Mouse (Mus musculus): ENCODE data around the gene Slirp. TPM values are rescaled to one million over a fixed set of nuclear protein-coding genes. Genes with fewer than 3 reads are reported as not detected.
"Not testable (repeated sequence)": the region's sequence is repeated elsewhere in the genome, so short reads cannot be mapped to it uniquely, and the experiment has no call there.

Slirp gene
- polyA plus RNA-seq, 1 experiment from 2014 or later = 44.6 TPM

GRCm38 (mm10) chr12:87470263-87471136 lies 26.8 kb downstream of the Slirp start:
- Histone ChIP-seq H3K27ac (peak overlapping the region; percentile 67), H3K36me3 (ENCODE audit: inconsistent target) (peaks cover 25% of the 10 kb centered on the region; the same call in 1 of the 2 replicates), H3K79me2 (ENCODE audit: inconsistent target) (peaks cover 62% of the 10 kb centered on the region), H3K4me3 (ENCODE audit: inconsistent target) (peak overlapping the region; percentile 79)
- 23% methylated on average over 7 of the region's 7 CpGs for WGBS (ENCODE audit: missing documents)

- Histone ChIP-seq H3K36me3 (ENCODE audit: inconsistent target) (peaks cover 23% of the 10 kb centered on the region; the same call in 1 of the 2 replicates), H3K79me2 (ENCODE audit: inconsistent target) (peaks cover 52% of the 10 kb centered on the region), H3K27ac (peak overlapping the region; percentile 67), H3K4me3 (ENCODE audit: inconsistent target) (peak overlapping the region; percentile 79)
- under 1% methylated on average over 17 of the region's 19 CpGs for WGBS (ENCODE audit: missing documents)
Observed at GRCm38 (mm10) chr12:87471421-87471963, 27.8 kb downstream of the Slirp start.

GRCm38 (mm10) chr12:87471964-87472786 lies 28.5 kb downstream of the Slirp start, which contains the start of gene Snw1:
TSS of gene Snw1 (minus strand) at chr12:87472274.
- Histone ChIP-seq H3K79me2 (ENCODE audit: inconsistent target) (peaks cover 45% of the 10 kb centered on the region), H3K4me3 (ENCODE audit: inconsistent target) (peak within 1 kb of the TSS; percentile 79), H3K27ac (peak within 1 kb of the TSS; percentile 67), H3K36me3 (ENCODE audit: inconsistent target) (peaks cover 16% of the 10 kb centered on the region; the same call in 1 of the 2 replicates)
- 5% methylated on average over 40 of the region's 45 CpGs for WGBS (ENCODE audit: missing documents)

- 86% methylated on average over 3 of the region's 3 CpGs for WGBS (ENCODE audit: missing documents)
- H3K27ac ChIP-seq = no peak overlapping the region
- peaks cover 19% of the 10 kb centered on the region for H3K79me2 ChIP-seq (ENCODE audit: inconsistent target)
- H3K4me3 ChIP-seq (ENCODE audit: inconsistent target) = no peak overlapping the region
- H3K36me3 ChIP-seq (ENCODE audit: inconsistent target) = no peaks in the 10 kb centered on the region
Observed at GRCm38 (mm10) chr12:87474756-87475155, 31.1 kb downstream of the Slirp start.

DNA sequence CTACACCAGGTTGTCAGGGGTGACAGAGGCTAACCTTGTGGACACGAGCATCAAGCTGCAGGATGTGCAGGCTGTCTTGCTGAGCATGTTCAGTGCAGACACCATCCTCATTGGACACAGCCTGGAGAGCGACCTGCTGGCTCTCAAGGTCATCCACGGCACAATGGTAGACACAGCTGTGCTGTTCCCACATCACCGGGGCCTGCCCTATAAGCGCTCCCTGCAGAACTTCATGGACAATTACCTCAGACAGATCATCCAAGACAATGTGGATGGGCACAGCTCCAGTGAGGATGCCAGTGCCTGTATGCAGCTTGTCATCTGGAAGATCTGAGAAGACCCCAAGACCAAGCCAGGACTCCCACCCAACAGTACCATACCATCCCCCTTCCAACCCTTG lies 38.8 kb downstream of the Slirp start:
- H3K79me2 ChIP-seq (ENCODE audit: inconsistent target); H3K27ac ChIP-seq; H3K36me3 ChIP-seq (ENCODE audit: inconsistent target); H3K4me3 ChIP-seq (ENCODE audit: inconsistent target): not testable (repeated sequence)
- 93% methylated on average over 4 of the region's 5 CpGs for WGBS (ENCODE audit: missing documents)

- H3K27ac ChIP-seq; H3K36me3 ChIP-seq (ENCODE audit: inconsistent target); H3K79me2 ChIP-seq (ENCODE audit: inconsistent target); H3K4me3 ChIP-seq (ENCODE audit: inconsistent target): not testable (repeated sequence)
- WGBS (ENCODE audit: missing documents) = 15% methylated on average over 2 of the region's 2 CpGs
Observed at GRCm38 (mm10) chr12:87488683-87489082, 45.0 kb downstream of the Slirp start.

GRCm38 (mm10) chr12:87494421-87494820 lies 50.7 kb downstream of the Slirp start, which contains the start of gene Gm5788:
TSS of gene Gm5788 (plus strand) at chr12:87494721.
- WGBS (ENCODE audit: missing documents) = no CpG with 5 or more reads among the region's 3 CpGs
- not testable (repeated sequence) for H3K36me3 ChIP-seq (ENCODE audit: inconsistent target); H3K4me3 ChIP-seq (ENCODE audit: inconsistent target); H3K79me2 ChIP-seq (ENCODE audit: inconsistent target); H3K27ac ChIP-seq

Other genes starting within 250 kb of the Slirp start
- gene Samd15, start 244.2 kb upstream of the Slirp start, polyA plus RNA-seq (2018) = 0.48 to 1.2 TPM (median 0.73 TPM) in 3 replicates
- gene Tmed8, start 243.4 kb upstream of the Slirp start, polyA plus RNA-seq (2018) = 6.6 to 15.5 TPM (median 11.6 TPM) in 3 replicates
- 0.31 to 0.40 TPM (median 0.32 TPM) in 3 replicates for gene Noxred1, start 205.2 kb upstream of the Slirp start, polyA plus RNA-seq (2018)
- gene Vipas39, start 177.6 kb upstream of the Slirp start, polyA plus RNA-seq (2018) = 106 to 155 TPM (median 136 TPM) in 3 replicates
- 198 to 597 TPM (median 364 TPM) in 3 replicates for gene Ahsa1, start 177.4 kb upstream of the Slirp start, polyA plus RNA-seq (2018)
- 0.19 TPM in 1 of 3 replicates, not detected in the others for gene Ism2, start 144.2 kb upstream of the Slirp start, polyA plus RNA-seq (2018)
- 96.4 to 117 TPM (median 96.5 TPM) in 3 replicates for gene Sptlc2, start 55.5 kb upstream of the Slirp start, polyA plus RNA-seq (2018)
- 10.6 to 11.2 TPM (median 10.8 TPM) in 3 replicates for gene Alkbh1, start 121 bp downstream of the Slirp start, polyA plus RNA-seq (2018)
- gene Snw1, start 28.4 kb downstream of the Slirp start, polyA plus RNA-seq (2018) = 90.8 to 150 TPM (median 111 TPM) in 3 replicates
- not detected in 3 replicates for gene Gm5788, start 50.8 kb downstream of the Slirp start, polyA plus RNA-seq (2018)
- gene Gm8300, start 70.4 kb downstream of the Slirp start, polyA plus RNA-seq (2018) = not detected in 3 replicates
- not detected in 3 replicates for gene Oog1, start 158.8 kb downstream of the Slirp start, polyA plus RNA-seq (2018)
- not detected in 3 replicates for gene Gm4027, start 175.0 kb downstream of the Slirp start, polyA plus RNA-seq (2018)
- gene Gm16381, start 200.7 kb downstream of the Slirp start, polyA plus RNA-seq (2018) = not detected in 3 replicates